Mouse (Mus musculus) stomach, postnatal 0 days (tissue): ENCODE results near the gene Fam69a.

ENCODE experiments used
- CTCF ChIP-seq: IDR thresholded peaks from 2 replicates; pipeline ENCODE4 v1.5.1; 2016; ENCODE audit warnings: antibody characterized with exemption, low read depth, mild to moderate bottlenecking, moderate library complexity
- EP300 ChIP-seq: optimal IDR thresholded peaks from 2 replicates; pipeline ENCODE3; 2016; ENCODE audit warnings: antibody characterized with exemption

DNA sequence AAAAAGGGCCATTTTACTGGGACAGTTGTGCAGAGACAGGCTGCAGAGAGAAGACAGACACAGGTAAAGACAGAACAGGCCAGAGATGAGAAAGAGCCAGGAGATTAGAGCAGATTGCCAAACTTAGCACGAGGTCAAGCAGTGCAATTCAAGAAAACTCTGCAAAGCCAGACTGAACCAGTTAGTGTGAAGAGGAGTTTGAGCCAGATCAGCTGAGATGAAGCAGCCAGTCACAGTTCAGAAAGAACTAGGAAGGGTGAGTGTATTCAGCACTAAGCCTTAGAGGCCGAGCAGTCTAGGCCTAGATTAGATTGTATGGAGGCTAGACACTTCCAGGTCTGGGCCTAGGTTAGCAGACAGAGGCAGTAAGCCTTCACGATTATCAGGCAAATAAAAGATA, 47.2 kb downstream of the Fam69a start:
- no peak for TF ChIP-seq CTCF
- no peak for TF ChIP-seq EP300
